Mouse (Mus musculus) intestine, embryonic 14.5 days (tissue): Measurements from ENCODE around the gene Rilp. TPM values are rescaled to one million over a fixed set of nuclear protein-coding genes. Genes with fewer than 3 reads are reported as not detected.

ENCODE experiments used
- ATAC-seq: fragments of 200-750 bp; cut with Nextera tagmentation; replicated peaks from 2 replicates; pipeline ENCODE4 v1.8.0; 2017; ENCODE audit warnings: low read depth, moderate number of reproducible peaks, moderate TSS enrichment, moderate library complexity; ENCODE audit not compliant: low FRiP score, low TSS enrichment
- DNase-seq: peaks from one replicate; pipeline ENCODE4 v3.0.0-alpha.2; 2018; ENCODE audit warnings: low spot score
- H3K27ac ChIP-seq: fragments of 300-500 bp; sonication (generic); 2 replicates; pipeline ENCODE4 v1.5.1; 2014; ENCODE audit warnings: low read depth, mild to moderate bottlenecking, control low read depth
- H3K27me3 ChIP-seq: fragments of 300-500 bp; sonication (generic); replicated peaks from 2 replicates; pipeline ENCODE4 v1.6.1; 2014; ENCODE audit warnings: low read length, control low read depth; ENCODE audit not compliant: control insufficient read depth, insufficient read depth
- H3K36me3 ChIP-seq: fragments of 300-500 bp; sonication (generic); 2 replicates; pipeline ENCODE4 v1.6.1; 2014; ENCODE audit warnings: low read length, control low read depth; ENCODE audit not compliant: control insufficient read depth, insufficient read depth
- H3K4me1 ChIP-seq: fragments of 300-500 bp; sonication (generic); replicated peaks from 2 replicates; pipeline ENCODE4 v1.6.1; 2014; ENCODE audit warnings: low read length, control low read depth, mixed read lengths; ENCODE audit not compliant: control insufficient read depth, insufficient read depth
- H3K4me2 ChIP-seq: fragments of 300-500 bp; sonication (generic); 2 replicates; pipeline ENCODE4 v1.6.1; 2014; ENCODE audit warnings: low read length
- H3K4me3 ChIP-seq: fragments of 300-500 bp; sonication (generic); 2 replicates; pipeline ENCODE4 v1.5.1; 2014; ENCODE audit warnings: low read depth, low read length, control low read depth, mixed read lengths
- H3K9ac ChIP-seq: fragments of 300-500 bp; sonication (generic); 2 replicates; pipeline ENCODE4 v1.6.1; 2014; ENCODE audit warnings: mild to moderate bottlenecking, low read length
- H3K9me3 ChIP-seq: fragments of 300-500 bp; sonication (generic); 2 replicates; pipeline ENCODE4 v1.6.1; 2016; ENCODE audit warnings: low read length, control low read depth; ENCODE audit not compliant: control insufficient read depth
- WGBS: fragments of 180-500 bp; shearing (Covaris S2); extraction: QIAGEN DNeasy Blood & Tissue Kit; methylation state at CpG from one replicate; pipeline ENCODE4 v1.1.7; 2014; 5-methylcytosine and 5-hydroxymethylcytosine counted together
- polyA plus RNA-seq: library from polyadenylated mRNA; unstranded; fragments of >200 nt; fragmentation: Nextera tagmentation; extraction: Ambion mirVana; gene quantifications from 2 replicates; pipeline ENCODE4 v1.2.1, GENCODE M21; 2014

Rilp gene
- polyA plus RNA-seq, 1 experiment from 2014 or later, result 0.43 TPM

GRCm38 (mm10) chr11:75464417-75464816 lies 45.5 kb upstream of the Rilp start:
- H3K36me3 ChIP-seq, result 0 out of 2 replicates have a peak, but pooled peaks cover 5% of the 10 kb centered on the region
- H3K4me1 ChIP-seq, result peaks cover 35% of the 10 kb centered on the region
- no peak overlapping the region for H3K27ac ChIP-seq
- H3K27me3 ChIP-seq, result no peaks in the 10 kb centered on the region
- DNase-seq (no peak), ATAC-seq (no peak)
- 0 out of 2 replicates have a peak, but pooled peaks cover 3% of the 10 kb centered on the region for H3K9me3 ChIP-seq
- no peak overlapping the region for H3K4me3 ChIP-seq
- no peak overlapping the region for H3K4me2 ChIP-seq
- no peak overlapping the region for H3K9ac ChIP-seq
- 86% methylated on average over 6 of the region's 6 CpGs for WGBS

GRCm38 (mm10) chr11:75465051-75465450 lies 44.8 kb upstream of the Rilp start:
- H3K27me3 ChIP-seq, result no peaks in the 10 kb centered on the region
- DNase-seq (no peak), ATAC-seq (no peak)
- 0 out of 2 replicates have a peak, but pooled peaks cover 5% of the 10 kb centered on the region for H3K36me3 ChIP-seq
- H3K9me3 ChIP-seq, result 0 out of 2 replicates have a peak, but pooled peaks cover 3% of the 10 kb centered on the region
- H3K4me1 ChIP-seq, result peaks cover 29% of the 10 kb centered on the region
- no peak overlapping the region for H3K4me2 ChIP-seq
- no peak overlapping the region for H3K27ac ChIP-seq
- WGBS, result 86% methylated on average over 6 of the region's 6 CpGs
- no peak overlapping the region for H3K4me3 ChIP-seq
- no peak overlapping the region for H3K9ac ChIP-seq

- H3K9ac ChIP-seq, result no peak overlapping the region
- DNase-seq (no peak), ATAC-seq (no peak)
- H3K27me3 ChIP-seq, result no peaks in the 10 kb centered on the region
- H3K36me3 ChIP-seq, result 0 out of 2 replicates have a peak, but pooled peaks cover 5% of the 10 kb centered on the region
- 97% methylated on average over 4 of the region's 4 CpGs for WGBS
- no peak overlapping the region for H3K4me3 ChIP-seq
- H3K27ac ChIP-seq, result no peak overlapping the region
- H3K4me1 ChIP-seq, result peaks cover 26% of the 10 kb centered on the region
- 0 out of 2 replicates have a peak, but pooled peaks cover 3% of the 10 kb centered on the region for H3K9me3 ChIP-seq
- H3K4me2 ChIP-seq, result peak overlapping the region; percentile 88
These were observed 43.0 kb upstream of the Rilp start for GRCm38 (mm10) chr11:75466731-75467505.

- Histone ChIP-seq H3K4me1 (peaks cover 19% of the 10 kb centered on the region), H3K27ac (peak overlapping the region; percentile 38; the same call in 1 of the 2 replicates), H3K9me3 (0 out of 2 replicates have a peak, but pooled peaks cover 3% of the 10 kb centered on the region), H3K27me3 (no peaks in the 10 kb centered on the region), H3K9ac (peak overlapping the region; percentile 67), H3K36me3 (0 out of 2 replicates have a peak, but pooled peaks cover 5% of the 10 kb centered on the region), H3K4me3 (peak overlapping the region; percentile 53), H3K4me2 (peak overlapping the region; percentile 88)
- ATAC-seq (peak; percentile 81), DNase-seq (peak; percentile 81)
- WGBS, result 14% methylated on average over 19 of the region's 19 CpGs
These were observed 42.2 kb upstream of the Rilp start for GRCm38 (mm10) chr11:75467512-75468215.

- H3K4me2 ChIP-seq, result peak overlapping the region; percentile 88
- H3K36me3 ChIP-seq, result 0 out of 2 replicates have a peak, but pooled peaks cover 5% of the 10 kb centered on the region
- DNase-seq (no peak), ATAC-seq (peak; percentile 26; the same call in 1 of the 2 replicates)
- H3K9me3 ChIP-seq, result 0 out of 2 replicates have a peak, but pooled peaks cover 3% of the 10 kb centered on the region
- H3K27me3 ChIP-seq, result no peaks in the 10 kb centered on the region
- H3K27ac ChIP-seq, result no peak overlapping the region
- 64% methylated on average over 7 of the region's 7 CpGs for WGBS
- H3K4me3 ChIP-seq, result peak overlapping the region; percentile 53
- H3K4me1 ChIP-seq, result peaks cover 12% of the 10 kb centered on the region; the same call in 1 of the 2 replicates
- H3K9ac ChIP-seq, result peak overlapping the region; percentile 67
These were observed 41.5 kb upstream of the Rilp start for GRCm38 (mm10) chr11:75468410-75468809.

- H3K9me3 ChIP-seq, result 0 out of 2 replicates have a peak, but pooled peaks cover 3% of the 10 kb centered on the region
- no peaks in the 10 kb centered on the region for H3K27me3 ChIP-seq
- DNase-seq (no peak), ATAC-seq (no peak)
- 0 out of 2 replicates have a peak, but pooled peaks cover 5% of the 10 kb centered on the region for H3K36me3 ChIP-seq
- 90% methylated on average over 4 of the region's 4 CpGs for whole genome bisulfite sequencing
- H3K4me2 ChIP-seq, result no peak overlapping the region
- H3K4me1 ChIP-seq, result 0 out of 2 replicates have a peak, but pooled peaks cover 8% of the 10 kb centered on the region
- H3K4me3 ChIP-seq, result no peak overlapping the region
- H3K9ac ChIP-seq, result no peak overlapping the region
- H3K27ac ChIP-seq, result no peak overlapping the region
These were observed 40.6 kb upstream of the Rilp start for GRCm38 (mm10) chr11:75469261-75469660.

- 84% methylated on average over 3 of the region's 3 CpGs for WGBS
- no peak for DNase-seq
- H3K27ac ChIP-seq, result no peak overlapping the region
These were observed 39.2 kb upstream of the Rilp start for GRCm38 (mm10) chr11:75470675-75471074.

GRCm38 (mm10) chr11:75472469-75473081 lies 37.3 kb upstream of the Rilp start:
- no peak overlapping the region for H3K4me2 ChIP-seq
- no peaks in the 10 kb centered on the region for H3K9me3 ChIP-seq
- H3K36me3 ChIP-seq, result no peaks in the 10 kb centered on the region
- 78% methylated on average over 11 of the region's 11 CpGs for WGBS
- no peak overlapping the region for H3K9ac ChIP-seq
- no peaks in the 10 kb centered on the region for H3K27me3 ChIP-seq
- H3K27ac ChIP-seq, result no peak overlapping the region
- no peak overlapping the region for H3K4me3 ChIP-seq
- ATAC-seq (no peak), DNase-seq (no peak)
- H3K4me1 ChIP-seq, result 0 out of 2 replicates have a peak, but pooled peaks cover 5% of the 10 kb centered on the region

More at GRCm38 (mm10) chr11:75470675-75471074, 39.2 kb upstream of the Rilp start:
- Histone ChIP-seq H3K4me1 (0 out of 2 replicates have a peak, but pooled peaks cover 8% of the 10 kb centered on the region), H3K27me3 (no peaks in the 10 kb centered on the region), H3K9ac (no peak overlapping the region), H3K36me3 (0 out of 2 replicates have a peak, but pooled peaks cover 1% of the 10 kb centered on the region), H3K4me2 (no peak overlapping the region), H3K4me3 (no peak overlapping the region), H3K9me3 (0 out of 2 replicates have a peak, but pooled peaks cover 3% of the 10 kb centered on the region)
- ATAC-seq, result no peak
